Mouse (Mus musculus) G1E-ER4 (cell line): ENCODE data around the gene Lmo1. TPM values are rescaled to one million over a fixed set of nuclear protein-coding genes. Genes with fewer than 3 reads are reported as not detected.

ENCODE experiments used
- GATA1 ChIP-seq: IDR thresholded peaks from one replicate; pipeline ENCODE4 v1.8.0; 2012; ENCODE audit warnings: low read length, inconsistent platforms
- polyA plus RNA-seq: library from polyadenylated mRNA; stranded (reverse); fragments of >175 nt; gene quantifications from 2 replicates; pipeline ENCODE4 v1.2.3, GENCODE M21; 2012

Lmo1 gene
- polyA plus RNA-seq, 1 experiment = not detected

- TF ChIP-seq GATA1 = no peak
Measured at GRCm38 (mm10) chr7:109096618-109097017, 78.4 kb downstream of the Lmo1 start.

- TF ChIP-seq GATA1 = no peak
Measured at GRCm38 (mm10) chr7:109094294-109094693, 80.7 kb downstream of the Lmo1 start.

Other genes with a start within 250 kb of the Lmo1 start
- gene Nlrp10, start 245.0 kb downstream of the Lmo1 start, polyA plus RNA-seq = 0.04 and 0.05 TPM in 2 replicates
- 626 and 785 TPM in 2 replicates for gene Eif3f, start 240.8 kb downstream of the Lmo1 start, polyA plus RNA-seq
- not detected in 2 replicates for gene Tub, start 224.9 kb downstream of the Lmo1 start, polyA plus RNA-seq
- gene Ric3, start 91.9 kb downstream of the Lmo1 start, polyA plus RNA-seq = not detected in 2 replicates